ENCODE assay signal across 8 mouse cellular contexts in the genomic region with DNA sequence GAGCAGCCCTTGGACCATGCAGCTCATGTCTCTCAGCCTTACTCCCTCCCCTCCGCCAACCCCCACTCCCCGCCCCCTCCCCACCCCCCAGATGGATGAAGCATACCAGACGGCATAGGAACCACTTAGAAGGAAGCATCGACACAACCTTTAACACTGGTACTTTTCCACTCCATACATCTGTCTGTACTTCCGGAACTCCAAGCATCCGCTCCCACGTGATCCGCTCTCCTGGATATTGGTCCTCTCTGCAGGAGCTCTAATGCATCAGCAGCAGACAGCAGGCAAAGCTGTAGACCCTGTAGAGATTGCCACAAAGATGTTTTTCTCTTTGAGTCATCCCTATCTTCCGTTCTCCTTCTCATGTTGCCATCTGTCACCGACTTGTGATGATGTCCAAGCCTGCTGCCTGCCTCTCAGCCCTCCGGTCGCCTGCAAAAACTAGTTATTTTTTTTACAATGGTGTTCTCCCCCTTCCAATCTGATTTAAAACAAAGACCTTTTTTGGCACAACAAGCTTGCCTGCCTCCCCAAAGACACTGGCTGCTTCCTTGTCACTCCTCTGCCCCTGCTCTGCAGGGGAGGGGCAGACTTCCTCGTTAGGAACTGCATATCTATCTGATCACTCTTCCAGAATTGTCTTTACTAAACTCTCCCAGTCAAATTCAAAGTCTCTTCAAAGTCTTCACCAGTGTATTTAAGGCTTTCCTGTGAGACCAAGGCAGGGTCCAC.
DNase-seq lines count a peak whose midpoint lies in the region; ATAC-seq and TF ChIP-seq lines count a peak whose summit lies in the region.

No protein-coding gene starts in this region.

- no peaks in the 10 kb centered on the region for H3K27me3 ChIP-seq in forebrain, postnatal 0 days (ENCODE audit: insufficient read depth, low read length)

- peaks cover 4% of the 10 kb centered on the region for H3K4me1 ChIP-seq in brown adipose tissue, adult 24 weeks (ENCODE audit: control insufficient read depth, insufficient read depth, insufficient read length, low read length)
- H3K4me1 ChIP-seq in forebrain, postnatal 0 days (ENCODE audit: insufficient read depth): peaks cover 7% of the 10 kb centered on the region; the same call in 1 of the 2 replicates

- no peak for TF ChIP-seq CTCF in gastrocnemius, adult 2 months (IDR thresholded peaks at IDR 0.05)
- no peak for TF ChIP-seq CTCF in forebrain, postnatal 0 days (IDR thresholded peaks at IDR 0.05; ENCODE audit: low read depth)

- 25% methylated on average over 13 of the region's 13 CpGs for WGBS in forebrain, postnatal 0 days

- ATAC-seq in forebrain, postnatal 0 days: peak; percentile 74

- no peak for DNase-seq in gastrocnemius, adult 2 months
- DNase-seq in gastrocnemius, postnatal 14 days: no peak
- DNase-seq in forebrain, postnatal 0 days: peak; percentile 41
- DNase-seq in kidney, postnatal 25 days: peak; percentile 66 to 67
- peak; percentile 13 for DNase-seq in lung, postnatal 10 days
- DNase-seq in yolk sac, embryonic 10.5 days (ENCODE audit: low spot score): peak; percentile 67
- DNase-seq in thymus, postnatal 10 days (ENCODE audit: low spot score in 2 of 2): no peak

- H3K27ac ChIP-seq in gastrocnemius, adult 2 months: peak overlapping the region; percentile 31; the same call in 1 of the 2 replicates
- no peak overlapping the region for H3K27ac ChIP-seq in brown adipose tissue, adult 24 weeks (replicated peaks; ENCODE audit: low read depth, low read length)
- 0 out of 2 replicates have a peak overlapping the region, but pooled peaks have one; percentile 15 for H3K27ac ChIP-seq in forebrain, postnatal 0 days (ENCODE audit: low read depth, low read length)

- intact Hi-C loops in gastrocnemius, adult 2 months (cut with DNase I): no loop called here
- intact Hi-C loops in gastrocnemius, postnatal 14 days (cut with DNase I; ENCODE audit: low total_unique reads): no loop called here

- peak overlapping the region; percentile 38 for H3K4me2 ChIP-seq in forebrain, postnatal 0 days (ENCODE audit: low read depth)

- no peaks in the 10 kb centered on the region for H3K9me3 ChIP-seq in forebrain, postnatal 0 days (ENCODE audit: low read length)

- H3K4me3 ChIP-seq in gastrocnemius, adult 2 months: peak overlapping the region; percentile 51
- peak overlapping the region; percentile 24 for H3K4me3 ChIP-seq in brown adipose tissue, adult 24 weeks (ENCODE audit: insufficient read depth, low read depth, low read length)
- peak overlapping the region; percentile 18; the same call in 1 of the 2 replicates for H3K4me3 ChIP-seq in forebrain, postnatal 0 days (ENCODE audit: low read depth, low read length)

- no peaks in the 10 kb centered on the region for H3K36me3 ChIP-seq in forebrain, postnatal 0 days (ENCODE audit: insufficient read depth)

- H3K9ac ChIP-seq in forebrain, postnatal 0 days: 0 out of 2 replicates have a peak overlapping the region, but pooled peaks have one; percentile 14

Comparison
In these comparisons a context has a peak if more than half of its experiments do, and no peak if none do; other contexts are left out.
1. DNase-seq: peak in forebrain, postnatal 0 days (single experiment), kidney, postnatal 25 days (2 of 2), lung, postnatal 10 days (single experiment) and yolk sac, embryonic 10.5 days (single experiment); none in gastrocnemius, adult 2 months (single experiment), gastrocnemius, postnatal 14 days (single experiment) and thymus, postnatal 10 days (0 of 2).
2. Peak in every context shown above with its lines, with median percentiles within 50 percentile points of each other: H3K4me3 ChIP-seq.